ENCODE assay signal across 21 mouse cellular contexts in genomic region chr11:114683029-114683721, GRCm38 (mm10). TPM values are rescaled to one million over a fixed set of nuclear protein-coding genes. Genes with fewer than 3 reads are reported as not detected.
DNase-seq lines count a peak whose midpoint lies in the region; ATAC-seq and TF ChIP-seq lines count a peak whose summit lies in the region.
"Had no signal": no experiment of that assay in that cellular context is flagged by ENCODE, and none has a peak within 500 bp of the region (broad histone marks: within the 10 kb centered on the region; RNA-seq: fewer than 3 reads in every experiment).

No protein-coding gene starts in this region.

- DNase-seq in gastrocnemius, adult 18-20 months (ENCODE audit: low spot score) = peak; percentile 66
- no peak for DNase-seq in gastrocnemius, postnatal 10 days
- DNase-seq in ES-E14 (ENCODE audit: low read depth, low spot score) = no peak
- peak; percentile 69 for DNase-seq in cerebellum, adult 9-11 months
- no peak for DNase-seq in kidney, postnatal 4 days
- DNase-seq in urinary bladder, adult 2 months (ENCODE audit: low spot score) = no peak
- DNase-seq: adrenal gland, postnatal 25 days; heart, adult 18-20 months; kidney, adult 18-20 months; layer of hippocampus, adult 9-11 months; lung, postnatal 4 days had no signal

- H3K9me3 ChIP-seq in ES-Bruce4 (replicated peaks; ENCODE audit: control insufficient read depth, insufficient read depth, low read length, poor library complexity, severe bottlenecking) (no peaks in the 10 kb centered on the region), ES-E14 (ENCODE audit: control insufficient read depth, insufficient read depth, low read depth, low read length) (no peaks in the 10 kb centered on the region)
- no peaks in the 10 kb centered on the region for H3K9me3 ChIP-seq in forebrain, embryonic 12.5 days
- H3K9me3 ChIP-seq: embryonic facial prominence, embryonic 12.5 days; hindbrain, embryonic 12.5 days; limb, embryonic 13.5 days; midbrain, embryonic 15.5 days had no signal

- H3K27me3 ChIP-seq in ES-Bruce4 (ENCODE audit: control insufficient read depth, insufficient read depth, low read length, poor library complexity, severe bottlenecking) = no peaks in the 10 kb centered on the region
- no peaks in the 10 kb centered on the region for H3K27me3 ChIP-seq in forebrain, embryonic 12.5 days
- H3K27me3 ChIP-seq: embryonic facial prominence, embryonic 12.5 days; hindbrain, embryonic 12.5 days; limb, embryonic 13.5 days; midbrain, embryonic 15.5 days; Patski had no signal

- no peak overlapping the region for H3K4me3 ChIP-seq in ES-Bruce4 (ENCODE audit: low read depth, low read length)
- H3K4me3 ChIP-seq in ES-E14 (ENCODE audit: insufficient read depth in 1 of 2, low read depth in 1 of 2, low read length in 2 of 2, poor library complexity in 1 of 2, severe bottlenecking in 1 of 2) = peak overlapping the region in 1 of 2 experiments; percentile 25; a peak in 1 of 4 replicates
- no peak overlapping the region for H3K4me3 ChIP-seq in forebrain, embryonic 12.5 days (replicated peaks)
- H3K4me3 ChIP-seq: embryonic facial prominence, embryonic 12.5 days; hindbrain, embryonic 12.5 days; limb, embryonic 13.5 days; midbrain, embryonic 15.5 days had no signal

- H3K4me1 ChIP-seq in ES-Bruce4 (ENCODE audit: control insufficient read depth, insufficient read depth, low read length) (peaks cover 9% of the 10 kb centered on the region), ES-E14 (ENCODE audit: control insufficient read depth in 2 of 2, insufficient read depth in 2 of 2, low read length in 2 of 2, poor library complexity in 1 of 2) (peaks cover 0 to 38% of the 10 kb centered on the region in 2 experiments; a peak in 3 of 4 replicates)
- peaks cover 23% of the 10 kb centered on the region for H3K4me1 ChIP-seq in forebrain, embryonic 12.5 days
- H3K4me1 ChIP-seq: midbrain, embryonic 15.5 days had no signal

- WGBS in forebrain, embryonic 12.5 days = 85% methylated on average over 10 of the region's 10 CpGs

- peak overlapping the region; percentile 18; the same call in 1 of the 2 replicates for H3K27ac ChIP-seq in ES-Bruce4 (ENCODE audit: insufficient read depth, low read length)
- H3K27ac ChIP-seq in ES-E14 (ENCODE audit: insufficient read depth, low read depth, low read length, poor library complexity, severe bottlenecking) = no peak overlapping the region
- H3K27ac ChIP-seq in forebrain, embryonic 12.5 days = no peak overlapping the region
- H3K27ac ChIP-seq: embryonic facial prominence, embryonic 12.5 days; hindbrain, embryonic 12.5 days; limb, embryonic 13.5 days; liver, embryonic 14.5 days; midbrain, embryonic 15.5 days; stomach, postnatal 0 days had no signal

- TF ChIP-seq POLR2A in ES-Bruce4 (IDR thresholded peaks at IDR 0.05; ENCODE audit: insufficient read depth, low read length) = no peak

- TF ChIP-seq EP300 in ES-Bruce4 (IDR thresholded peaks at IDR 0.05; ENCODE audit: insufficient read depth, low read depth, low read length) = no peak

- no peaks in the 10 kb centered on the region for H3K36me3 ChIP-seq in ES-Bruce4 (ENCODE audit: control insufficient read depth, insufficient read depth, low read length, poor library complexity, severe bottlenecking)
- H3K36me3 ChIP-seq in ES-E14 (ENCODE audit: control insufficient read depth, insufficient read depth, low read length, poor library complexity, severe bottlenecking) = peaks cover 4% of the 10 kb centered on the region; the same call in 1 of the 2 replicates
- no peaks in the 10 kb centered on the region for H3K36me3 ChIP-seq in forebrain, embryonic 12.5 days (replicated peaks)
- H3K36me3 ChIP-seq: hindbrain, embryonic 12.5 days; limb, embryonic 13.5 days; midbrain, embryonic 15.5 days had no signal

- in situ Hi-C loops in ES-E14 (cut with MboI; ENCODE audit: low sequenced_read_pairs in 2 of 2, unreplicated experiment in 2 of 2) = no loop called here

- H3K4me2 ChIP-seq in forebrain, embryonic 12.5 days = no peak overlapping the region
- H3K4me2 ChIP-seq: embryonic facial prominence, embryonic 12.5 days; hindbrain, embryonic 12.5 days; limb, embryonic 13.5 days; midbrain, embryonic 15.5 days had no signal

- no peak for TF ChIP-seq CTCF in ES-Bruce4 (IDR thresholded peaks at IDR 0.05; ENCODE audit: low read depth, low read length)

- ATAC-seq in forebrain, embryonic 12.5 days (ENCODE audit: low FRiP score) = no peak
- ATAC-seq: activated CD4-positive, CD25-positive, alpha-beta regulatory T cell, adult 4 months; midbrain, embryonic 15.5 days; Patski had no signal

- H3K9ac ChIP-seq in ES-Bruce4 (ENCODE audit: low read depth, poor library complexity, severe bottlenecking) (no peak overlapping the region), ES-E14 (ENCODE audit: insufficient read depth, low read depth, low read length, poor library complexity, severe bottlenecking) (no peak overlapping the region)
- H3K9ac ChIP-seq in forebrain, embryonic 12.5 days = no peak overlapping the region
- H3K9ac ChIP-seq: embryonic facial prominence, embryonic 12.5 days; hindbrain, embryonic 12.5 days; limb, embryonic 13.5 days; liver, embryonic 14.5 days; midbrain, embryonic 15.5 days had no signal

TF ChIP-seq in ES-E14, 5 proteins besides CTCF, POLR2A, EP300 and RAD21:
- TF ChIP-seq MAFK (IDR thresholded peaks at IDR 0.05; ENCODE audit: insufficient read depth, low read depth, low read length) (0 out of 2 replicates have a peak, but pooled peaks have one; percentile 11), ZNF384 (IDR thresholded peaks at IDR 0.05; ENCODE audit: low read depth, low read length) (no peak), HCFC1 (IDR thresholded peaks at IDR 0.05; ENCODE audit: borderline replicate concordance, insufficient read depth, low read length) (no peak)

RNA-seq across cellular contexts. Expression of gene Ttyh2, which starts 7.9 kb away (rescaled TPM):
- total RNA-seq in gastrocnemius, adult 18-20 months (2021) = 10 to 100 TPM; 15.6 to 16.7 TPM
- total RNA-seq in gastrocnemius, postnatal 10 days (2021) = 10 to 100 TPM; 74.5 to 75.9 TPM
- polyA plus RNA-seq in ES-Bruce4 (2011; ENCODE audit: insufficient read depth, insufficient read length, low read depth, missing spikeins) = 11.7 and 11.8 TPM in 2 replicates
- total RNA-seq in ES-E14 (2012; rRNA removed) = 16.7 and 40.0 TPM in 2 replicates
- polyA plus RNA-seq in forebrain, embryonic 12.5 days (2016; fragmentation: Nextera tagmentation; extraction: Ambion mirVana) = 11.8 and 13.0 TPM in 2 replicates
- polyA plus RNA-seq in urinary bladder, adult 2 months (2012; rRNA removed) = 3.7 and 4.7 TPM in 2 replicates

RNA-seq across cellular contexts. Expression of gene Rpl38, which starts 14.9 kb away (rescaled TPM):
- total RNA-seq in gastrocnemius, adult 18-20 months (2021) = 100 to 1,000 TPM; 619 to 713 TPM
- 1,000 to 10,000 TPM in 1 of 2 experiments, 100 to 1,000 TPM in 1; 978 to 1,057 TPM for total RNA-seq in gastrocnemius, postnatal 10 days (2021)
- 1,928 and 2,044 TPM in 2 replicates for polyA plus RNA-seq in ES-Bruce4 (2011; ENCODE audit: insufficient read depth, insufficient read length, low read depth, missing spikeins)
- total RNA-seq in ES-E14 (2012; rRNA removed) = 2,560 and 3,102 TPM in 2 replicates
- polyA plus RNA-seq in forebrain, embryonic 12.5 days (2016; fragmentation: Nextera tagmentation; extraction: Ambion mirVana) = 859 and 942 TPM in 2 replicates
- polyA plus RNA-seq in urinary bladder, adult 2 months (2012; rRNA removed) = 2,406 and 2,749 TPM in 2 replicates

RNA-seq across cellular contexts. Expression of gene Dnaic2, which starts 44.0 kb away (rescaled TPM):
- total RNA-seq in gastrocnemius, adult 18-20 months (2021) = under 1 TPM; 0.07 to 0.12 TPM
- total RNA-seq in gastrocnemius, postnatal 10 days (2021) = 1 to 10 TPM; 1.0 to 1.1 TPM
- polyA plus RNA-seq in ES-Bruce4 (2011; ENCODE audit: insufficient read depth, insufficient read length, low read depth, missing spikeins) = 1.3 and 1.7 TPM in 2 replicates
- total RNA-seq in ES-E14 (2012; rRNA removed) = 0.71 and 2.6 TPM in 2 replicates
- 1.9 and 2.0 TPM in 2 replicates for polyA plus RNA-seq in forebrain, embryonic 12.5 days (2016; fragmentation: Nextera tagmentation; extraction: Ambion mirVana)
- 1.1 and 1.2 TPM in 2 replicates for polyA plus RNA-seq in urinary bladder, adult 2 months (2012; rRNA removed)
- polyA plus RNA-seq: activated CD4-positive, CD25-positive, alpha-beta regulatory T cell, adult 4 months had no signal

Comparison
In these comparisons a context has a peak if more than half of its experiments do, and no peak if none do; other contexts are left out.
1. DNase-seq: peak in gastrocnemius, adult 18-20 months (single experiment) and cerebellum, adult 9-11 months (single experiment); none in gastrocnemius, postnatal 10 days (single experiment), ES-E14 (single experiment), kidney, postnatal 4 days (0 of 2) and urinary bladder, adult 2 months (single experiment).